Mouse (Mus musculus) stomach, postnatal 0 days (tissue): ENCODE measurements at regions not wholly inside any gene's neighbourhood (a gene's known extent, or its start where the extent isn't known, plus 50 kb on each side); places are given as distances from the start of the nearest gene placed in this dataset.

Experiments used
- CTCF ChIP-seq: IDR thresholded peaks from 2 replicates; pipeline ENCODE4 v1.5.1; 2016; ENCODE audit warnings: antibody characterized with exemption, low read depth, mild to moderate bottlenecking, moderate library complexity
- EP300 ChIP-seq: optimal IDR thresholded peaks from 2 replicates; pipeline ENCODE3; 2016; ENCODE audit warnings: antibody characterized with exemption

GRCm38 (mm10) chrX:77121761-77122160 is 389.1 kb upstream of the Tbl1x start:
- TF ChIP-seq CTCF (no peak), EP300 (no peak)
